Mouse (Mus musculus) fibroblast of lung, adult 2 months (primary cell): ENCODE results near the gene Fam136a.
"Not testable (repeated sequence)": the region's sequence is repeated elsewhere in the genome, so short reads cannot be mapped to it uniquely, and the experiment has no call there.

ENCODE experiments used
- DNase-seq: peaks from one replicate; pipeline ENCODE4 v3.0.0-alpha.2; 2011; ENCODE audit warnings: low read depth

Gene Fam136a

DNA sequence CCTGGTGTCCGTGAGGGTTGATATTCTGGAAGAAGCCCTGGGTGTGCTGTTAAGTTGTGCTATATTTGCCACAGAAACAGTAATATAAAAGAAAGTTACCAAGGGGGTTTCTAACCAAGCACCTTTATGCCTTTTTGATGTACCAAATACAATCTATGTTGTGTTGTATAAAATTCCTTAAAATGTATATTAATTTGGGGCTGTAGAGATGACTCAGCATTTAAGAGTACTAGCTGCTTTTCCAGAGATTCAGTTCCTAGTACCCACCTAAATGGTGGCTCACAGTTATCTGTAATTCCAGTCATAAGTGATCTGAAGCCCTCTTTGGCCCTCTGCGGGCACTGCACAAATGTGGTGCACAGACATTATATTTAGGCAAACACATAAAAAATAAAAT lies 1.4 kb downstream of the Fam136a start:
- DNase-seq, result no peak

DNA sequence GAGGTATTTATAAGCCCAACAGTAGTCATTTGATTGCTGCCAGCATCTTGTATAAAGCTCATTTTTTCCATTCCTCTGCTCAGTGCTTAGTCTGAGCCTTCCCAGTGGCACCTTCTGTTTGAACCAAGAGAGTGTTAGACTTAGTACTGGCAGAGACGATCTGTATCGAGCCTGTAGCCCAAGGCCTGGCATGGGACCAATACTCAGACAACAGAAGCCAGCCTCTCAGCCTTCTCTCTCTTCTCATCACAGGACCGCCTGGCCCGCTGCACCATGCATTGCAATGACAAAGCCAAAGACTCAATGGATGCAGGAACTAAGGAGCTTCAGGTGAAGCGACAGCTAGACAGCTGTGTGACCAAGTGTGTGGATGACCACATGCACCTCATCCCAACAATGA lies 3.0 kb downstream of the Fam136a start:
- no peak for DNase-seq

DNA sequence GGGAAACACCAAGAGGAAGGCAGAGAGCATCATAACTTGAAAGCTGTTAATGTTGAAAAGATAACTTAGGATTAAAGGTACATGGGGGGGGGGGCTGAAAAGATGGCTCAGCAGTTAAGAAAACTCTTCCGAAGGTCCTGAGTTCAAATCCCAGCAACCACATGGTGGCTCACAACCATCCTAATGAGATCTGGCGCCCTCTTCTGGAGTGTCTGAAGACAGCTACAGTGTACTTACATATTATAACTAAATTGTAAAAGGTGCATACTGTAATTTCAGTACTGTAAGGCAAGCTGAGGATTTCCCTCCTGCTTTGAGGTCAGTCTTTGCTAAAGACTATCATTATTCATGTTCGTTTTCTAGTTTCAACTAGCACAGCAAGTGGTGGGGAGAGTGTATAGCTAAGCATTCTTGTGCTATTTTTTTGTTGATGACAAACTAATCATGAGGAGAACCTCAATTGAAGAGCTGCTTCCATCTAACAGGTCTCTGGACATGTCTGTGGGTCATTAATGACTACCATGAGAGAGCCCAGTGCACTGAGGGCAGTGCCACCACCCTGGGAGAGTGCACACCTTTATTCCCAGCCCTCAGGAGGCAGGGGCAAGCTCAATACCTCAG lies 4.8 kb downstream of the Fam136a start:
- DNase-seq, result no peak

DNA sequence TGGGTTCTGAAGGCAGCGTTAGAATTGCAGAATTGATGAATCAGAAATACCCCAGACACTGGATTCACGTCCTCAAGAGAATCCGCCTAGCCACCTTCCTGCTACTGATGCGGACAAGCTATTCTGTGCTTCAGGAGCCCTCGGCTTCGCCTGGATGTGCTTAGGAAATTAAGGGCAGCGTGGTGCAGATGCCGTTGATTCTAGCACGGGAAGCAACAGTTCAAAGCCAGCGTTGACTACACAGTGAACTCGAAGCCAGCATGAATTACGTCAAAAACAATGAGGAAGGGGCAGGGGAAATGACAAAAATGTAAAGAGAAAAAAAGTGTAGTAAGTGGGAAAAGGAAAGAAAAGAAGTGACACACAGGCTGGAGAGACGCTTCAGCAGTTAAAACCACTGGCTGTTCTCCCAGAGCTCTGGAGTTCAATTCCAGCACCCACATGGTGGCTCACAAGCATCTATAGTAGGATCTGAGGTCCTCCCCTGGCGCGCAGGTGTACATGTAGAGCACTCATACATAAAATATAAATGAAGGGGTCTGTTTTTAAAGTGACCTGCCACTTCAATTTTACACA lies 5.4 kb downstream of the Fam136a start, which contains the start of gene Snrpg:
Gene Snrpg (plus strand): TSS at position 541 of the 576 bp plus-strand sequence.
- no peak for DNase-seq

DNA sequence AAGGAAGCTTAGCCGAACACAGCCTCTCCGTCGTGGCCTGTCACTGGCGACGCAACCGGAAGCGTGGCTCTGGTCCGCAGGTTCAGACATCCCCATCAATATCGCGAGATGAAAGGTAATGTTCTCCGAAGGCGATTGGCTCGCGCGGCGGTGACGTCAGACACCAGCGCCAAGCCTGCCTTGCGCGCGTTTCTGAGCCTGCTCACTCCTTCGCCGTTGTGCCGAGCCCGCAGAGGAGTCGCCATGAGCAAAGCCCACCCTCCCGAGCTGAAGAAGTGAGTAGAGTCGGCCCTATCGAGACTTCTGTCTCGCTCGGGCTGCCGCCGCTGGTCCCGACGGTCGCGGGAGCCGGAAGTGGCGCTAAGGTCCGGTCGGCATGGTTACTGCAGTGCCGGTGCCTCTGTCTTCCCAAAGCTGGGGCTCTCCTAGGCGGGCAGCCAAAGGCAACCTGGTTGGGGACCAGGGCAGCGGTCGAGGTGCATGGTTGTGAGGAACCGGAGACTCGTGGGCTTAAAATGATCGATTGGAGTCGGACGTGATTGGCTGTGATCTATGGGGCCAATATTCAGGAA lies 6.0 kb downstream of the Fam136a start:
- peak; percentile 91 for DNase-seq

DNA sequence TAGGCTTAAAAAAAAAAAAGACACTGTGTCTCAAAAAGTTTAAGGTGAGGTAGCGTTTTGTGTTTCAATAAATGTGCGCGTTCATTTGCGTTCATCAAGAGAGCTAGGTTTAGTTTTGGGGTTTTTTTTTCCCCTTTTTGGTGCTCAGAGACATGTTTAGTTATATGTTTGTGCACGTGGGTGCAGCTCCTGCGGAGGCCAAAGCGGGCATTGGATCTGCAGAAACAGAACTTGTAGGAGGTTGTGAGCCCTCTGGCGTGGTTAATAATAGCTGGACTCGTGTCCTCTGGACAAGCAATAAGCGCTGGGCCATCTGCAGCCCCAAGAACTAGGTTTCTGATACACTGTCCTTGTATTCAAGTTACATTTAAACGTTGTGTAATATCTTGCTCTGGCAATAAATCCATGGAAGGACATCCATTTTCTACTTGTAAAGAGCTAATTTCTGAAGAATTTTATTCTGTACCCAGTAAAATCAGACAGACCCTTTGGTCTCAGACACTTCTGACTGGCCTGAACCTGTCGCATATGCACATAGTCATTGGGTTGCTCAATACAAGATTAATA lies 6.6 kb downstream of the Fam136a start:
- no peak for DNase-seq

DNA sequence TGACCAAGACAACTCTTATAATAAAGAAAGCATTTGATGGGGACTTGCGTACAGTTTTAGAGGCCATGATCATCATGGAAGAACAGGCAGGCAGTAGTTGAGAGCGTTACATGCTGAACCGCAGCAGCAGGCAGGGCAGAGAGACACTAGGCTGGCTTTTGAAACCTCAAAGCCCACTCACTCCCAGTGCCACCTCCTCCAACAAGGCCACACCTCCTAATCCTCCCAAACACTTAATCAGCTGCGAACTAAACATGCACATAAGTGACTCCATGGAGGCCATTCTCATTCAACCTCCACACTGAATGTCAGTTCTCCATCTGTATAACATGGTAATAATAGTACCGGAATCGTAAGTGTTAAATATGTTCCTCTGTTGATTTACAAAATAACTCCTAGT lies 8.1 kb downstream of the Fam136a start:
- no peak for DNase-seq

DNA sequence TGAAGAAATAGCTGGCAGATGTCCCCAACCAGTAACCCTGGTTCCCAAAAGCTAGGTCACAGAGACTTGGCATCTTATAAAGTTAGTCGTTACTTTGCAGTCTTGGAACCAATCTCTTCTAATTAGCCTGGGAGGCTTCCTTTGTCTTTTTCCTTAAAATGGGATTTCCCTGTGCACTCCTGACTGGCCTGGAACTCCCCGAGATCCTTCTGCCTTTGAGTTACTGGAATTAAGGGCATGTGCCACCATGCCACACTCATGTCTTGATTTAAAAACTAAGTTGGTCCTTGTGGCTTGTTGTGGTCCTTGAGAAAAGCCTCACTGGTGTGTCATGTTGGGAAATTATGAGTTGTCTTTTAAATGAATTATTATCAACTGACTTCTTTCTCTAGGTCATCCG lies 12.9 kb downstream of the Fam136a start:
- DNase-seq, result no peak

DNA sequence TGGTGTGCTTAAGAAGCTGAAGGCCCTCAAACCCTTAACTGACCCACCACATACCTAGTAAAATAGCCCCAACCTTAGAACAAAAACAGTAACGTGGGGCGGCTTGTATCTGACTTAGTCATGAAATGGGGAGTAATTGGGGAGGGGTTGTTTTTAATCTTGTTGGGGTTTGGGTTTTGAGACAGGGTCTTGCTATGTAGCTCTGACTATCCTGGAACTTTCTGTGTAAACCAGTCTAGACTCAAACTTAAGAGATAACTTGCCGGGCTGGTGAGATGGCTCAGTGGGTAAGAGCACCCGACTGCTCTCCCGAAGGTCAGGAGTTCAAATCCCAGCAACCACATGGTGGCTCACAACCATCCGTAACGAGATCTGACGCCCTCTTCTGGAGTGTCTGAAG lies 14.7 kb downstream of the Fam136a start:
- DNase-seq, result not testable (repeated sequence)

DNA sequence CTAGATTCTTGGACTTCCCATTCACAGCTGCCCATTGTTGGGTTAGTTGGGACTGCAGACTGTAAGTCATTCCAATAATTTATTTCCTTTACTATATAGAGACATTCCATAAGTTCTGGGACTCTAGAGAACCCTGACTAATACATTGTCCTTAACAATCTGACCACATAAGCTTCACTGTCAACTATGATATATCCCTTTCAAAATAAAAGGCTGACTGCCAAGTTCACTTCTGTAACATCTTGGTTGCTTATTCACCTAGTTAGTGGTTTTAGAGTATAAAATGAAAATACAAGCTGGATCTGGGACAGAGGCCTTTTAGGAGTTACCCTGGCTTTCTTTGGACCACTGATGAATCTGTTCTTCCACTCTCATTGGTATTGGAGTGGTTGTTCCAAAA lies 17.1 kb downstream of the Fam136a start:
- no peak for DNase-seq

DNA sequence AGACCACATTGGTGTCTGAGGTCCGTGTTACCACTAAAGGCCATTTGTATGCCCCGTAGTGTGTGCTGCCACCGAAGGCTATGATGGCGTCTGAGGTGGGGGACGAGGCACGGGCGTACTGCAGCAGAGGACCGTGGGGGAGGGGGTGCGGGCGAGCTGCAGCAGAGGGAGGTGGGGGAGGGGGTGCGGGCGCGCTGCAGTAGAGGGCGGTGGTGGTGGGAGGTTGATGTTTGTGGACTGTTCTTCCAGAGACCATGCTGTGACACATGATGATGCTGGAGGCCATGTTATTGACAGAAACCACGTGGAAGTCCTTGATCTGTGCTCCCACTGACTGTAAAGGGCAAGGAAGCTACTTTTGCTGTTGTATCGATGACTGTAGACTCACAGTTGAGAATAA lies 17.9 kb downstream of the Fam136a start:
- no peak for DNase-seq

DNA sequence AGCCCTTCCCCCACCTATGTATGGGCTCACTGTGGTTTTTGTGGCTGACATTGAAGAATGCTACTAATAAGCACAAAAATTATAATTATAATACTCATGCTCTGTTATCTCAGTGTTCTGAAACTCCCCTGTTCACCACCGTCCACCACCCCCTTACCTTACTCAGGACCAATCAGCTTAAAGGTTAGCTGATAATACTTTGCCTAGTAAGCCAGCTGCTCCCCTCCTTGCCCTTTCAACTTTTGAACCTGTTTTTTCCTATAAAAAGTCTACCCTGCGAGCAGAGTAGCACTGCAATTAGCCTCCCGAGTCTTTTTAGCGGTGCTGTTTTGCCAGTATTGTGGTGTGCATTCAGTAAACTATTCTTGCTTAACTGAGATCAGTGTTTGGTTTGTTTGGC lies 19.2 kb downstream of the Fam136a start:
- no peak for DNase-seq

DNA sequence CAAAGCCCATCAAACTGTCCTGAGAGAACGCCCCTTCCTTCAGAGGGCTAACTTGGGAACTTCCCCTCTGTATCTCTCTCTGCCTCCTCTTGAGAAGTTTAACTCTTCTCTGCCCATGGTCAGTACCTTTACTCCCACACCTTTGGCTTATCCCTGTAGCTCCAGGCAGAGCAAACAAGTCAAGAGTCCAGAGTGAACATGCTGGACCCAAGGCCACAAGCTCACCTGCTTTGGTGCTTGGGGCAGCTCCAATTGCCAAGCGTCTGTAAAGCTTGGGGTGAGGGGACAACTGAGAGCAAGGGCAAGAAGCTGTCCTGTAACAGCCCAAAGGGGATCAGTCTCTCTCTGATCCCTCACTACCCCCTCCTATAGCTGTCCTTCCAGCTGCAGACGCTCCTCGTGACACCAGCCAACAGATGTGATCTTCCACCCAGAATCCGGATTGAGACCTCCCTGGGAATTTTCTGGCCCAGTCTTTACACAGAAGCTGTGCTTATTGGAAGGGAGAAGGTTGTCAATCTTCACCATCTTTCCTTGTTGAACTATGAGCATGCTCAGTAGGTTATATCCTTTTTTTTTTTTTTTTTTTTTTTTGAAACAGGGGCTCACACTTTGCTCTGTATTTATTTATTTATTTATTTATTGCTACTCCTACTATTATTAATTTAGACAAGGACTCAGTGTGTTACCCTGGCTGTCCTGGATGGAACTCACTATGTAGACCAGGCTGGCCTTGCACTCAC lies 20.1 kb downstream of the Fam136a start:
- no peak for DNase-seq

DNA sequence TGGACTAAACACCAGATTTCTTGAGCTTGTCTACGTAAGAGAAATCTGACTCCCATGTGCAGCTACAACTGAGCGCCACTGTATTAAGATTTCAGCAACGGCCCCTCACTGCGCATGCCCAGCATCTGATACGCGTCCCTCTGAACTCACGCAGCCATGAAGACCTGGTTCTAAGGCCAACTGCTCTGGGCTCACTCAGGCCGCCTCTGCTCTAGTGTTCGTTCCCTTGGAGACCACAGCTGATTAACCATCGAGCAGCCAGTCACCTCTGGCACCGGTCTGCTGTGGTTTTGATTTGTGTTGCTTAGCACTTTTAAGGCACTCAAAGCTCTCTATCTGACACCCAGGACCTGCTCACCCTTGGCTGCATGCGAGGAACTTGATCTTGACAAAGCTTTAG lies 21.9 kb downstream of the Fam136a start:
- no peak for DNase-seq

DNA sequence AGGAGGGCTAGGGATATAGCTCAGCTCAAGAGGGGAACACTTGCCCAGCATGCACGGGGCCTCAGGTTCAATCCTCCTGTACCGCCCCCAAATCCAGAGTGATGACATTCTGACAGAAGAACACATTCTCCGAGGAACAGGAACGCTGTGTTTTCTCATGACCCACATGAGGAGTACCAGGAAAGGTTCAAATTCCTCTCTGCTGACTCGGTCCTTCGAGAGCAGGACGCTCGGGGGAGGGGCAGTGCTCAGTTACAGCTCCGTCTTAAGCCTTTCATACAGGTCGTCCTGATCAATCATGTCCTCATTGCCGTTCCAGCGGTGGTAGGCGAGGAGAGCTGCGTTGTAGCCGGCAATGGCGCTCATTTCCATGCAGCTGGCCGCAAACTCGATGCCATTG lies 23.0 kb downstream of the Fam136a start:
- no peak for DNase-seq

DNA sequence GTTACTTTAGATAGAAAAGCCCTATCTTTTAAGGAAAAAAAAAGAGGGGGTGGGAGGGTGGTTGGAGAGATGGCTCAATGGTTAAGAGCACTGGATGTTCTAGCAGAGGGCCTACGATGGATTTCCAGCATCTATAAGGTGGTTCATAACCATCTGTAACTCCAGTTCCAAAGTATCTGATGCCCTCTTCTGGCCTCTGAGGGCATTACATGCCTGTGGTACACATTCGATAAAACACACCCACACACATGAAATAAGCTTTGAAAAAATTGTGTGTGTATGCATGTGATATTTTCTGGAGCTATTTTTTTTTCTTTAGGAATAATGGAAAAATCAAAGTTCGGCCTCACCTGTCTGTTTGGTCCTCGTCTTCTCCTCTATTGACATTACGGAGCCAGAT lies 25.9 kb downstream of the Fam136a start:
- DNase-seq, result no peak

DNA sequence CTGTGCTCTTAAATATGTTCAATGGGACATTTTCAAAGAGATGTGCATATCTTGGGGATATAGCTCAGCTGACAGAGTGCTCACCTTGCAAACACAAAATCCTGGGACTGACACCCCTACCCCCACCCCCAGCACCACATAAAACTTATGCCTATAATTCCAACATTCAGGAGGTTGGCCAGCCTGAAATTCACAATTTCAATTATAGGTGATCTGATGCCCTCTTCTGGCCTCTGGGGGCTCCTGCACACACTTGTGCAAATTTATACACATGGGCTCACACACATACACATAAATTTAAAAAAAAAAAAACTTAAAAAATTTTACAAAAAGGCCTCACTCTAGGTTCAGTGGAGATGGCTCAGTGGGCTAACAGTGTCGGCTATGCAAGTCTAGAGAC lies 27.7 kb downstream of the Fam136a start:
- DNase-seq, result no peak

DNA sequence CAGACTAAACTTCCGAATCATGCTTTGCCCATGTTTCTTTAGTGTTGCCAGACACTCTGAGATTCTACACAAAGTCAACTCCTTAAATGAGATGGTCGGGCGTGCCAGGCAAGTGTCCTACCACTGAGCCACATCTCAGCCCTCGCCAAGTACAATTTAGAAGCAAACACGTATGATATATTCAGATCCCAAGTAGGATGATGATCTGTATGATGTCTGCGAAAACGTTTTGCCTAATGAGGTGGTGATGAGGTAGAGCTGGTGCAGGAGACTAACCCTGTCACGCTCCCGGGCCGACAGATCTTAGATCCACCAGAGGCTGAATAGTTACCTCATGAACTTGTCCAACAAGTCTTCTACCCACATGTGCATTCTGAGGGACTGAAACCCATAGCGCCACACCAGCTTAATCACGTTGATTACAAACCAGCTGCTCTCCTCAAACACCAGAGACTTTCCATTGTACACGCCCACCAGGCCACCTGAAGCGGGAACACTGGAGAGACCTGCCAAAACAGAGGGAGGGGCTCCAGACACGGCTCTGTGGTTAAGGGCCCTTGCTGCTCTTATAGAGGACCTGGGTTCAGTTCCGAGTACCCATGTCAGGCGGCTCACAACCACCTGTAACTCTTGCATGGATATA lies 28.8 kb downstream of the Fam136a start:
- DNase-seq, result no peak

DNA sequence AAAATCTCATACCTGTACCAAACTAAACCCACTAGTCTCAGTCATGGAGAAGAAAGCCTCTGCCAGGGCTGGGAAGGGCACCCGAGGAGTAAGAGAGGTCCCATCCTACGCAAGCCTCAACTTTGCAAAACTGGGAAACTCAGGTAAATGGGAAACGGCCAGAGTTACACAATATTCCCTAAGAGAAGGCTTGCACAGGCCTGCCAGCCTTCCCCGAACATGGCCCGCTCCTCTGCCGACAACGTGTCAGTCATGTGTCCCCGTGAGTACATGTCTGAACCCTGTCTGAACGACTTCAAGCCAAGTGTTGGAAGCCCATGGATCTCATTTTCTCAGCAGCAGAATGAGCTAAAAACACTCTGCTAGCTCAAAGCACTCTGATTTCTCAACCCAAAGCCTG lies 29.6 kb downstream of the Fam136a start:
- DNase-seq, result no peak

DNA sequence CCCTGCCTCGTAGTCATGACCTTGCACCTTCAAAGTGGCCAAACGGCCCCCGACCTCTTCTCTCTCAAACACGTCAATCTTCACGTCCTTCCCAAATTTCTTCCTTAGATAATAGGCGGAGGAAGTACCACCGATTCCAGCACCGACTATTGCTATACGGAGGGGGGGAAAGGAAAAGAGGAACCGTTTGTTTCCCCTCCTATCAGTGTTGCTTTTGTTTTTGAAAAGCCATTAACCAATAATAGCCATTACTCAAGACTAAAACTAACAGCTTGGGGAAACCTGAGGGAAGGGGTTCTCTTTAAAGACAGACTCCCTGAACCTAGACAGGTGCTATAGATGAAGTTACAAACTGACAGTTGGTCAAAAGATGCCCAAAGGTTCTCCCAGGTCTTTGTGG lies 30.5 kb downstream of the Fam136a start:
- DNase-seq, result no peak

DNA sequence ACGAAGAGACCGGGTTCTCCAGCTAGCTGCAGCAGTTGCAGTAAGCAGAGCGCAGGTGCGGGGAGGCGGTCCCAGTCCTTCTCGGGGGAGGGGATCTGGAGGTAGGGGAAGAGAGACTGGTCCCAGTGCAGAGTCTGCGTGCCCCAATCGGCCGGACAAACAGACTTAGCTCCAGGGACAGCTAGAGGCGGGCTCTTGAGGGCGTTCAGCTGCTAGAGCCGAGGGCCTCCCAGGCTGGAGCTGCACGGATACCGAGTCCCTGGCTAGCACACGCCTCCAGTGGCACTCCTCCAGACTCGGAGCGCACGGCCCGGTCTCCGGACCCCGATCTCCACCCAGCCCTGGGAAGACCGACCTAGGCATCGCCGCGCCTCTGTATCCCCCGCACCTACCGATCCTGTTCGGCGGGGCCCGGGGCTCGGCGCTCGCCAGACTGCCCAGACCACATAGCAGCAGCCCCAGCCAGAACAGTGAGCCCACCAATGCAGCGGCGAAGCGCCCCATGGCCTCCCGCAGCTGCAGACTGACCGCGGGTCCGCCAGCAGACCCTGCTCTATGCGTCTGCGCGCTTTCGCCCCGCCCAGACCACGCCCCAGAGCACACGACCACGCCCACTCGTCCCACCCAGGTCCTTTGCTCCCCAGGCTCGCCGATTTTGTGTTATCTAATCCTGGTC lies 31.3 kb downstream of the Fam136a start, which contains the start of gene Pcyox1:
Gene Pcyox1 (minus strand): TSS at position 574 of the 676 bp plus-strand sequence.
- DNase-seq, result peak; percentile 61
